Mouse (Mus musculus) hindbrain, embryonic 12.5 days (tissue): ENCODE measurements around the gene 4930507D05Rik. TPM values are rescaled to one million over a fixed set of nuclear protein-coding genes. Genes with fewer than 3 reads are reported as not detected.
"Not testable (repeated sequence)": the region's sequence is repeated elsewhere in the genome, so short reads cannot be mapped to it uniquely, and the experiment has no call there.

Source experiments
- ATAC-seq: fragments of 200-750 bp; cut with Nextera tagmentation; 2 replicates; pipeline ENCODE4 v1.8.0; 2017; ENCODE audit warnings: moderate TSS enrichment; ENCODE audit not compliant: low FRiP score
- H3K27ac ChIP-seq: fragments of 300-500 bp; sonication (generic); 2 replicates; pipeline ENCODE4 v1.5.1; 2016; ENCODE audit warnings: mild to moderate bottlenecking
- H3K27me3 ChIP-seq: fragments of 300-500 bp; sonication (generic); 2 replicates; pipeline ENCODE4 v1.6.1; 2016; ENCODE audit warnings: mild to moderate bottlenecking
- H3K36me3 ChIP-seq: fragments of 300-500 bp; sonication (generic); 2 replicates; pipeline ENCODE4 v1.6.1; 2016; ENCODE audit warnings: mild to moderate bottlenecking
- H3K4me1 ChIP-seq: fragments of 300-500 bp; sonication (generic); 2 replicates; pipeline ENCODE4 v1.6.1; 2016
- H3K4me2 ChIP-seq: fragments of 300-500 bp; sonication (generic); replicated peaks from 2 replicates; pipeline ENCODE4 v1.6.1; 2016; ENCODE audit warnings: mild to moderate bottlenecking
- H3K4me3 ChIP-seq: fragments of 300-500 bp; sonication (generic); 2 replicates; pipeline ENCODE4 v1.5.1; 2016; ENCODE audit warnings: mild to moderate bottlenecking
- H3K9ac ChIP-seq: fragments of 300-500 bp; sonication (generic); 2 replicates; pipeline ENCODE4 v1.6.1; 2016; ENCODE audit warnings: mild to moderate bottlenecking, moderate library complexity
- H3K9me3 ChIP-seq: fragments of 300-500 bp; sonication (generic); replicated peaks from 2 replicates; pipeline ENCODE4 v1.6.1; 2016; ENCODE audit warnings: mild to moderate bottlenecking
- WGBS: fragments of 180-500 bp; shearing (Covaris S2); methylation state at CpG from one replicate; pipeline ENCODE4 v1.1.7; 2016; 5-methylcytosine and 5-hydroxymethylcytosine counted together
- polyA plus RNA-seq: library from polyadenylated mRNA; unstranded; fragments of >200 nt; fragmentation: Nextera tagmentation; extraction: Ambion mirVana; gene quantifications from 2 replicates; pipeline ENCODE4 v1.2.1, GENCODE M21; 2016

The 4930507D05Rik gene
- polyA plus RNA-seq, 1 experiment from 2014 or later: 0.90 TPM

DNA sequence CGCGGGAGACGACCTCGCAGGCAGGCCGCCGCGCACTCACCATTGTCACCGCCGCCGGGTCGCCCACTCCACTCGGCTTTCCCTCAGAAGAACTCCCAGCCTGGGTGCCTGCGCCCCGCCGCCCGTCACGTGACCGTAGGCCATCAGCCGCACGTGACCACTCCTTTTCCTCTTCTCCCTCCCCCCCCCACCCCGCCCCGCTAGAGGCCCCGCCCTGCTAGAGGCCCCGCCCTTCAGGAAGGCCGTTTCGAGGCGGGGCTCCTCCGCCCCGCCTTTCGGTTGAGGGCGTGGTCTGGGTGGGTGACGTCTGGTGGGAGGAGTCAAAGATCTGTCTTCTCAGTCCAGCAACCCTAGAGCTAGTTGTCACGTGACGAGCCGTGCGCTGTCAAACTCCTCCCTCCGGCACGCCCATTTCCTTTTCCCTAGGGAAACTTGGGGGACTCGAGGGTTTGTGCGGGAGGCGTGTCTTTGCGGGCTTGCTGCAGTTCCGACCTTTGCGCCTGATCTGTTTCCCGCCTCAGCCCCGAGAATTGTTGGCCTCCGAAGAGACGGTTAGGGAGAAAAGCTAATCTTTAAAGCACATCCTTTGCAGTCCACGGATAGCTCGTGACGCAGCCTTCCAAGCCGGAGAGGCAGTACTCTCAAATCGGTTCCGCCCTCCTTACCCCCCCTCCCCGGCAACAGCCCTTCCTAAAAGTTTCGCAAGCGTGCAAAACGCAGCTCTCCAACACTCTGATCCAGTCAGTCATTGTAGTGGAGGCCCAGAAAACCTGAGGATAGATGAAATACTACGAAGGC lies 37.5 kb downstream of the 4930507D05Rik start, which contains the start of gene Vps26a:
Gene Vps26a, minus strand, starts transcription at position 188 of the 798 bp plus-strand sequence.
- peak within 1 kb of the TSS; percentile 61 for H3K4me2 ChIP-seq
- H3K9me3 ChIP-seq: no peaks in the 10 kb centered on the region
- H3K4me3 ChIP-seq: peak within 1 kb of the TSS; percentile 87
- H3K9ac ChIP-seq: peak within 1 kb of the TSS; percentile 85
- H3K4me1 ChIP-seq: peaks cover 6% of the 10 kb centered on the region
- under 1% methylated on average over 59 of the region's 59 CpGs for WGBS
- H3K27me3 ChIP-seq: no peaks in the 10 kb centered on the region
- no peaks in the 10 kb centered on the region for H3K36me3 ChIP-seq
- peak within 1 kb of the TSS; percentile 87 for H3K27ac ChIP-seq
- peak; percentile 93 for ATAC-seq

DNA sequence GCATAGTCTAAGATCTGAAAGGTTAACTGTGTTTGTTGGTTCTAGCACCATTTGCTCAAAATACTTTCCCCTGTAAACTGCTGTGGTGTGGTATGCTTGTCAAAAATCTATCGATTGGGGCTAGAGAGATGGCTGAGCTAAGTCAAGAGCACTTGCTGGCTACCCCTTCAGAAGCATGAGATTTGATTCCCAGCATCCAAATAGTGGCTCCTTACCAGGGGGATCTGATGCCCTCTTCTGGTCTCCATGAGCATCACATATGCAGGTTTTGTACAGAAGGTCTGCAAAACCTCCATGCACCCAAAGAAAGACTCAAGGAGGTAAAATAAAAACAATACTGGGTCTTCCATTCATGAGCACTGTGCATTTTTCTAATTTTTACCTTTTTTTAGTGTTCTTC lies 39.0 kb downstream of the 4930507D05Rik start:
- Histone ChIP-seq H3K4me2 (no peak overlapping the region), H3K9me3 (no peaks in the 10 kb centered on the region), H3K4me3 (no peak overlapping the region), H3K36me3 (no peaks in the 10 kb centered on the region), H3K9ac (no peak overlapping the region), H3K4me1 (peaks cover 6% of the 10 kb centered on the region), H3K27me3 (no peaks in the 10 kb centered on the region), H3K27ac (no peak overlapping the region)
- WGBS: 45% methylated on average over 1 of the region's 1 CpGs
- ATAC-seq: no peak

DNA sequence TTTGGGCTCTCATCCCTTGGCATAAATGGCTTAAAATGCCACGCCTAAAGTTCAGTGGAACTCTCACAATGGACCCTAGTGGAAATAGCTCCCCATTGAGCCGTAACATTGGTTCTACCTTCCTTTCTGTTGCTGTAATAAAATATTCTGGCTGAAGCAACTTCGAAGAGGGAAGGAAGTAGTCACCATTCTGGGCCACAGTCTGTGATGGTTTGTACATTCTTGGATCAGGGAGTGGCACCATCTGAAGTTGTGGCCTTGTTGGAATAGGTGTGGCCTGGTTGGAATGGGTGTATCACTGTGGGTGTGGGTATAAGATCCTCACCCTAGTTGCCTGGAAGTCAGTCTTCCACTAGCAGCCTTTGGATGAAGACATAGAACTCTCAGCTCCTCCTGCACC lies 42.4 kb downstream of the 4930507D05Rik start:
- ATAC-seq: not testable (repeated sequence)

DNA sequence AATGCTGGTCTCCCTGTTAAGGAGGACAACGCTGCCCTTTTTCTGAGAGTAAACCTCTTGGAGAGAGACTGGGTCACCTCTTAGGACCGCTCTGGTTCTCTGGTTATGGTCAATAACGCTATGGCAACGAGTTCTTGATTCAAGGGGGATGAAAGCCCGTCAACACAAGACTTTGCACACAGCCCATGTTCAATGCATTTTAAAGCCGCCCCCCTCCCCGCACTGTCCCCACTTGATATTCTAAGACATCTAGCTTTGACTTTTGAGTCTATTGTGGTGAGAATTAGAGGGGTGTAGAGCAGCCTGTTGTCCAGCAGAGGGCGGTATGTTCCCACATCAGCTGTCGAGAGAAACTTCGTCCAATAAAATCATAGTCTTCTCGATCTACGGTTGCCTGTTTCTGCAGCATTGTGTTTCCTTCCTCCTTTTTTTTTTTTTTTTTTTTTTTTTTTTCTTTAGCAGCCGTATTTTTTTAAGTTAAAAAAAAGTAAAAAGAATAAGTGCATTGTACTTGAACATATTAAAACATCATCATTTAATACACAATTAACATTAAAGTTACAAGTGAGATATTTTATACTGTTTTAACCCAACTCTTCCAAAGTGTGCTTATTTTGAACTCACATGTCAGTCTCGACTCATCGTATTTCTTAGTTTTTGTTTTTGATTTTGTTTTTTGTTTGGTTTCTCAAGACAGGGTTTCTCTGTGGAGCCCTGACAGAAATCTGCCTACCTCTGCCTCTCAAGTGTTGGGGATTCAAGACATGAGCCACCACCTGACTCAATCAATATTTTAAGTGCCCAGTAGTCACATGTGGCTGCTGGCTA lies 51.0 kb downstream of the 4930507D05Rik start:
- no peaks in the 10 kb centered on the region for H3K9me3 ChIP-seq
- H3K4me3 ChIP-seq: no peak overlapping the region
- no peak overlapping the region for H3K27ac ChIP-seq
- H3K9ac ChIP-seq: no peak overlapping the region
- ATAC-seq: peak; percentile 50; the same call in 1 of the 2 replicates
- no peaks in the 10 kb centered on the region for H3K36me3 ChIP-seq
- H3K4me2 ChIP-seq: no peak overlapping the region; the same call in 1 of the 2 replicates
- no peaks in the 10 kb centered on the region for H3K4me1 ChIP-seq
- H3K27me3 ChIP-seq: no peaks in the 10 kb centered on the region
- 25% methylated on average over 15 of the region's 15 CpGs for WGBS

More for the DNA sequence above, 42.4 kb downstream of the 4930507D05Rik start:
- H3K36me3 ChIP-seq, H3K4me1 ChIP-seq, H3K4me2 ChIP-seq, H3K4me3 ChIP-seq, H3K9me3 ChIP-seq, H3K27me3 ChIP-seq, H3K27ac ChIP-seq, H3K9ac ChIP-seq: not testable (repeated sequence)
- WGBS: 89% methylated on average over 3 of the region's 3 CpGs

Other genes with a start within 250 kb of the 4930507D05Rik start
- gene Tspan15, start 218.2 kb upstream of the 4930507D05Rik start, polyA plus RNA-seq: 15.7 and 16.0 TPM in 2 replicates
- not detected in 2 replicates for gene Tacr2, start 197.1 kb upstream of the 4930507D05Rik start, polyA plus RNA-seq
- gene Hk1, start 69.6 kb upstream of the 4930507D05Rik start, polyA plus RNA-seq: 56.6 and 60.7 TPM in 2 replicates
- 1.1 and 1.2 TPM in 2 replicates for gene Hkdc1, start 27.0 kb upstream of the 4930507D05Rik start, polyA plus RNA-seq
- 24.3 and 25.7 TPM in 2 replicates for gene Supv3l1, start 249 bp downstream of the 4930507D05Rik start, polyA plus RNA-seq
- 79.8 and 83.2 TPM in 2 replicates for gene Vps26a, start 37.3 kb downstream of the 4930507D05Rik start, polyA plus RNA-seq
- gene Srgn, start 78.0 kb downstream of the 4930507D05Rik start, polyA plus RNA-seq: 3.4 and 6.2 TPM in 2 replicates
- gene Kif1bp, start 129.0 kb downstream of the 4930507D05Rik start, polyA plus RNA-seq: 74.3 and 74.7 TPM in 2 replicates
- 25.3 TPM in 2 replicates for gene Ddx21, start 152.8 kb downstream of the 4930507D05Rik start, polyA plus RNA-seq
- 130 and 135 TPM in 2 replicates for gene Ddx50, start 201.7 kb downstream of the 4930507D05Rik start, polyA plus RNA-seq